Mouse (Mus musculus) mature B cell (primary cell): ENCODE results near the gene Gpcpd1.

Source experiments
- in situ Hi-C: fragments of 300-500 bp; cut with MboI; formaldehyde crosslinking; loops from 2 replicates; pipeline ENCODE4 v1.14.3; 2019

Gpcpd1 gene

DNA sequence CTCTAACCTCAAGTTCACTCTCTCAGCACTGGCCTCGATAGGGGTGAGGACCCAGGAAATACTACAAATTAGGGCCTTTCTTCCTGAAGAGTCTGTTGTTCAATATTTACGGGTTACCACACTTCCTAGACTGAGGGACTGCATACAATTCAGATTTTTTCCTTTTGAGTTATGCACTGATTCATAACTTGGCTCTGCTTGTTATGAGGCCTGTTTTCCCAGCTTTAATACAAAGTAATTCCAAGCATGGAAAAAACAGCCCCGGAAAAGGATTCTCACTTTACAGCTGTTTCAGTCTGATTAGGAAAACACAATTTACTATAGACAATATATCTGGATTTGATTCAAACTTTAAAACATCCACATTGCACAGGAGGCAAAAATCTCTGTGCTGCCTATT lies 1.5 kb downstream of the Gpcpd1 start:
- in situ Hi-C loops, result no loop called here

DNA sequence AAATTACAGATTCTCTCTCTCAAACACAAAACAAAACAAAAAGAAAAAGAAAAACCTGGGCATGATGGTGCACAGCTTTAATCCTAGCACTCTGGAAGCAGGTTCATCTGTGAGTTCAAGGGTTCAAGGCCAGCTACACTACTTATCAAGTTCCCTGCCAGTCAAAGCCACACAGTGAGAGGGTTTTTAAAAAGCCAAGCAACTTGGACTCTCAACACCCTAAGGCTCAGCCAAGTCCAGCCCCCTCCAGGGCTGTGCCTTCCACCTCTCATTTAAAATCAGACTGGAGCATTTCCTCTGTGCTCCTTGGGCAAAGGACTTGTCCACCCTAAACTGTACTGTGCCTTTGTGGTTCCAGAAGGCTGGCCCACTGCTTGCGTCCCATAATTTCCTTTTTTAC lies 3.3 kb downstream of the Gpcpd1 start:
- in situ Hi-C loops, result no loop called here

DNA sequence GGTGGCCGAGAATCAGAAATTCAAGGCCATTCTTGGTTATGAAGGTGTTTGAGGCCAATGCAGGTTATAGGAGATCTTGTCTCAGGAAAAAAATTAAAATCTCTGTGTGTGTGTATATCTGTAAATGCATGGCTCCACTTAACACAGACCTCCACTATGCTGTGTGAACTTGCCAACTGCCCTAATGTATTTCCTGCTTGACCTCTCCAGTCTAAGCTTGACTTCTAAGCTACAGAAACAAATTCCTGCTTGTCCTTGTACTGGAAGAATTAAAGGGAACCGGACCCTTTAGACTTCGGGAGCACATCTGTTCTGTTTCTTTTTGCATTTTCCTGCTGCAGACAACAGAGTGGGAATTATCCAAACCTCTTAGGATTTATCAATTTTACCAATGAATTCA lies 4.4 kb downstream of the Gpcpd1 start:
- in situ Hi-C loops, result no loop called here

DNA sequence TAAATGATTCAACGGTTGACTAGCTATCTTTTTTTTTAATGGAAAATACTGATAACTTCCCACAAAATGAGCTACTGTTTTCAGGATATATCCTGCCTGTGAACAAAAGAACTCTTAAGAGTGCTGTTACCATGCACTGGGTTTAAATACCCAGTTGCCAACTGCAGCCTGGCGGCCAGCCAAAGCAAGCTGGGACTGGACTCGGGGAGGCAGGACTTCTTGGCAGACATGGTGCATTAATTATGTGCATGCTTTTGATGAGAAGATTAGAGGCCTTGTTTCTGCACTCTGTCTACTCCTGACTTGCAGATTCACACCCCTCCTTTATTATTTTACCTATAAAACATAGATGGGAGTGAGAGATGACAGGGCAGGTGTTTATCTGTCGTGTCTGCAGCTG lies 5.3 kb downstream of the Gpcpd1 start:
- in situ Hi-C loops, result no loop called here

DNA sequence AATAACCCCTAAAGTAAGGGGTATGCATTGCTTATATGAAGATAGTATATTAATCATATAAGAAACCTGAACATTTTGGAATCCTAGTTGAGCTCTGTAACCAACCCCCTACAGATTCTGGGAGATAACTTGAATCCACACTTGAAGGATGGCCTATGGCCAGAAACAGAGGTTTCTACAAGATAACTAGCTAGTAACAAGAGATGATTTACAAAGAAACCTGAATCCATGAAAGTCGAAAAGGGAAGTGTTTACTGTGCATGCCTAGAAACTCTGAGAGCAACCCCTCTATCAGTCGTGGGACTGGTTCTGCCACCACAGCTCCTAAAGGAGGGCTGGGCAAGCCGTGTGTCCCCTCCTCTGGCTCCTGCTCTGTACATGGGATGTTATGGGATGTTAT lies 7.8 kb downstream of the Gpcpd1 start:
- in situ Hi-C loops, result no loop called here

DNA sequence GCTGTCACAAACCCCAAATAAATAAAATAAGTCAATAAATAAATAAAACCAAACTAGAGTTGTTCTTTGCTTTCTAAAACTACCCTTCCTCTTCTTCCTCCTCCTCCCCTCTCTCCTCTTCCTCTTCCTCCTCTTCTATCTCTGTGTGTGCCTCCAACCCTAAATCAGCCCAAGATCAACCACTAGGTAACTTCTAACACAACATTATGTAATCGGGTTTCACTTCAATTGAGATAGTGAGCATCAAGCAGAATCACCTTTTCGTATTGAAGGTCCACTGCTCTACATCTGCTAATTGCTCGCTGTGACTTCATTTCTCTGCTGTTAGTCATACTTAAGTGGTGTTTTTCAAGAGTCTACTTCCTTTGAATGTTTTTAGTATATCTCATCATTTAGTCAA lies 8.8 kb downstream of the Gpcpd1 start:
- in situ Hi-C loops, result no loop called here

DNA sequence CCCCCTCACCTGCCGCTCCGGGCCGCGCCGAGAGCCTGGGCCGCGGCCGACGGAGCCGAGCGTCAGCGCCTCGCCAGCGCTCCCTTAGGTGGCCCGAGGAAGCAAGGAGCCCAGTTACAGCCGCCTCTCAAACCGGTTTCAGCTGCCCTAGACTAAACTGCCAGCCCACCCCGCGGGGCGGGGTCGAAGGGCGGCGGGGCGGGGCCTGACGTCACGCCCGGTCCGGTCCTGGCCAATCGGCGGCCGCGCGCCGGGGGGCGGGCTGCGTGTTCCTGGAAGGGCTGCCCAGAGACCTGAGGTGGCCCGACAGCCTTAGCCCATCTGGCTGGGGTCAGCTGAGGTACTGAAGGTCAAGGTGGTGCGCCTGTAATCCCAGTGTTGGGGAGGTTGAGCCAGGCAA lies 9.5 kb downstream of the Gpcpd1 start:
- in situ Hi-C loops, result no loop called here

DNA sequence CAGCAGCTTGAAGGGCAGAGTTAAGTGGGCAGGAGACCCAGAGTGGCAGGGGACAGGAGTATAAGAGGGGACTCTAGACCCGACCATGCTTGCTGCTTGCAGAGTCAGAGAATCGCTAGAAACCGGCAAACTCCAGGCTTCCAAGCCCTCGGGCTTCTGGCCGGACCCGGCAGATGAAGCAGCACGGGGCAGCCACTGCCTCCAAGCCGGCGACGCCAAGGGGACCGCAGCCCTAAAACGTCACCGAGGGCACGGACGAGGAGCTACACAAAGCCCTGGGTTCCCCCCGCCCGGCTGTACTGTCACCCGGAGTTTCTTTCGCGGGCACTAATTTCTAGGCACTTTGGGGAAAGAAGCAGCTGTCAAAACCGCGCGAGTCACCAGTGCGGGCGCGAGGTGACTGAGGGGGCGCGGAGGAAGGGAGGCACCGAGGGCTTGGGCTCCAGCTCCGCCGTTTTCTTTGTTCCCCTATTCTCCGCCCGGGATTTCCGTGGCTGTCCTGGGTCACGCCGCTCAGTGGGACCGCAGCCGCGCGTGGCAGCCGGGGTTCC lies 10.0 kb downstream of the Gpcpd1 start:
- in situ Hi-C loops, result no loop called here

DNA sequence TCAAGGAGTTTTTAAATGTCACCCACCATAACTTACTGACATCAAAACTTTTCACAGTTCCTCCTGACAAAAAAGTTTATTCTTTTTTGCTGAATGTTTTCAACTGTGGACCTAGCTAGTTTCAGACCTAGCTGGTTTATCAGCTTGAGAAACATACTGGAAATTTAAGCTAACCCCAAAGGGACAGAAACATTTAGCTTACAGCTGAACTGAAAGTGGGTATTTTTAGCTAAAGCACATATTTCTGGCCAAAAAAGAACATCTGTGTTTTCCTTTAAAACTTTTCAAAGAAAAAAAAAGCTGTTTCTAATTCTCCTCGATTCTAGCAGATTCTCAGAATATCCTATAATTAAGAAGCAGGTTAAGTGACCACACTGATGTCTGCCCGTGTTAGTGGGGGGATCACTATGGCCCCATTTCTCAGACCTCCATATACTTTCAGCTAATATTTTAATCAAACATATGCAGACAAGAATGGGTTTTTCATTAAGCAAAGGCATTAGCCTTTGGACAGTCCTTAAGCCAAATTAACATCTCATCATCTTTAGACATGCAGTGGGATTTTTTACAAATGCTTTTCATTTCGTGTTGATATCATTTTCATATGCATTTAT lies 10.9 kb downstream of the Gpcpd1 start:
- in situ Hi-C loops, result no loop called here

DNA sequence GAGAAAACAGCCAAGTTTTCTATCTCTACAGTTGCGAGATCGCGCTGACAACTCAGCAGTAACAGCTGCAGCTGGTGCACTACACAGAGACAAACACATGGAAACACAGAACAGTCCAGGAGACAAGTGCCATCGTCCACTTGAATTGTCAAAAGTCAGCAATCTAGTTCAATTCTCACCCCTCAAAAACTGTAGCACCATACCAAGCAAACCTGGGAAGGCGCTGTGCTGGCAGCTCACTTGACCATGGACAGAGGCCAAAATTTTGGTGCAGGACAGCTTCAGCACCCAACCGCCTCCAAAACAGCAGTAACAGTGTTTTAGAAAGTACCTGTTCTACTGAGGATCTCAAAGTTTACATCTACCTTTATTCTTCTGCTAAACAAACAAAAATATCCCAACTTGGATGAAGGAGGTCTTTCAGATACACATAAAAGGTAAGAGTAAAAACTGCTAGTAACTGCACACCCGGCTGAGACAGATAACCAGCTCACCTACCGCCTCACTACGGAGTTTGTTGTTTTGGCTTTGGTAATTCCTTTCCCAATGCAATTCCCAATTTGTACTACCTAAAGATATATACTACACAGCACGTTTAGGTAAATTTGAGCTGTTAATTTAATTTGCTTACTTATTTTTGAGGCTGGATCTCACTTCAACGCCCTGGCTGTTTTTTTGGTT lies 11.6 kb downstream of the Gpcpd1 start:
- in situ Hi-C loops, result no loop called here

DNA sequence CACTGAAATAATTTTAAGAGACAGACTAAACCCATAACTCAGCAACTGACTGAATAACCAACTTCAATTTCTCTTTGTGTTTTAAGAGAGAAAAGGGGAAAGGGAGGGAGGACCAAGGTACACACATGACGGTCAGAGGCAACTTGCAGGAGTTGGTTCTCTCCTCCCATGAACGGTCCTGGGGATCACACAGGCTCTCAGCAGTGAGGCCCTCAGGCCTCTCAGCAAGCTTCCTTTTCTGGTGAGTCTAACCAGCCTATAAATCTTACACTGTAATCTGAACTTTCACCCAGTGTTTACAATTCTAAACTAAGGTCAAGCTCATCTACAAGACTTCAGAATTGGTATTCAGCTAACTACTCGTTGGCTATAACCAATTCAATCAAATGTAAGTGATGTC lies 12.3 kb downstream of the Gpcpd1 start:
- in situ Hi-C loops, result no loop called here

DNA sequence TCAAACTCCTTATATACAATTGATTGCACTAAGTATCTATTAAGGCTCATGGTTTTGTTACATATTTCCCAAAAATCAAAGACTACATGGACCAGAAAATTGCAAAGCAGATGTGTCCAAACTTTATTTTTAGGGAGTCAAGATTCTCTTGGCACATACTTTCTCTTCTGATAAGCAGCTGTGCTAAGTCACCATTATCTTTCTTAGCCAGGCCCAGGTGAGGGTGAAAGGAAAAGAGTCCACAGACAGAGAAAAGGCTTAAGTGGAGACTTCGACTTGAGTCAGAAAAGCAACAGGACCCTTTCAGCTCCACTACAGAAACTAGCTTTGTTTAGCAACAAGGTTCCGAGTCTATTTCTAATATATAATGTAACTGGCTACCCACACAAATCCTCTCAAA lies 14.2 kb downstream of the Gpcpd1 start:
- in situ Hi-C loops, result loop anchor here (5.0 kb wide), 1 partner anchor 129 kb away; no protein-coding TSS in a partner anchor

DNA sequence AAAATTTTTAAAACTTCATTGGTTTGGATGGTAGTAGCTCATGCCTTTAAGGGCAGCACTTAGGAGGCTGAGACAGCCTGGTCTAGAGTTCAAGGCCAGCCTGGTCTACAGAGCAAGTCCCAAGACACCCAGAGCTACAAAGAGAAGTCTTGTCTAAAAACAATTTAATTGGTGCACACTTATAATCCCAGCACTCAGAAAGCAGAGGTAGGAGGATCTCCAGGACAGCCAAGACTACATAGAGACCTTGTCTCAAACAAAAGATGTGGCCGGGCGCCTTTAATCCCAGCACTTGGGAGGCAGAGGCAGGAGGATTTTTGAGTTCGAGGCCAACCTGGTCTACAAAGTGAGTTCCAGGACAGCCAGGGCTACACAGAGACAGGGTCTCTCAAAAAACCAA lies 14.9 kb downstream of the Gpcpd1 start:
- in situ Hi-C loops, result loop anchor here (5.0 kb wide), 1 partner anchor 130 kb away; no protein-coding TSS in a partner anchor

DNA sequence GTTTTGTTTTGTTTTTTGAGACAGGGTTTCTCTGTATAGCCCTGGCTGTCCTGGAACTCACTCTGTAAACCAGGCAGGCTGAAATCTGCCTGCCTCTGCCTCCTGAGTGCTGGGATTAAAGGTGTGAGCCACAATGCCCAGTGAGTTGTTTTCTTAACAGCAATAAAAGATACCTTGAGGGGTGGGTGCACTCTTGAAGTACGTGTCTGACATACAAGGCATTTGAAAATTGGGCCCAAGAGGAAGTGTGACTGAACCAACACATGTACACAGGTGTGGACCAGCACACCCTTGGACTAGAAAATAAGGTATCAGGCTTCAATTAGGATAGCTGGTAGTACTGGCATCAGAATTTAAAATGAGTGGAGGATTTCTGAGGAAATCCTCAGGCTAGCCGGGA lies 16.2 kb downstream of the Gpcpd1 start:
- in situ Hi-C loops, result loop anchor here (5.0 kb wide), 1 partner anchor 131 kb away; no protein-coding TSS in a partner anchor

DNA sequence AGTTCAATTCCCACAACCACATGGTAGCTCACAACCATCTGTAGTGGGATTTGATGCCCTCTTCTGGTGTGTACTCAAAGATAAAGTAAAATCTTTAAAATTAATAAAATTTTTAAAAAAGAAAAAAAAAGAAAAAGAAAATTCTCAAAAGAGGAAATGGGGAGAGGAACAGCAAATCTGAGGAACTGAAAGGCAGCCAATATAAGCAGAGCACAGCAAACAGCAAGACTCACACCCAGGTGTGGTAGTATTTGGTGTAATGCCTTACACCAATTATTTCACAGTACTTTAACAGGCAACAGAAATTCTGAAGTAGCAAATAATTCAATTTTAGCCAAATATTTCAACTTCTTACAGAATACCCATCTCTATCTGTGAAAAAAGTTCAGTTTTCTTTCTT lies 16.7 kb downstream of the Gpcpd1 start:
- in situ Hi-C loops, result loop anchor here (5.0 kb wide), 1 partner anchor 131 kb away; no protein-coding TSS in a partner anchor

DNA sequence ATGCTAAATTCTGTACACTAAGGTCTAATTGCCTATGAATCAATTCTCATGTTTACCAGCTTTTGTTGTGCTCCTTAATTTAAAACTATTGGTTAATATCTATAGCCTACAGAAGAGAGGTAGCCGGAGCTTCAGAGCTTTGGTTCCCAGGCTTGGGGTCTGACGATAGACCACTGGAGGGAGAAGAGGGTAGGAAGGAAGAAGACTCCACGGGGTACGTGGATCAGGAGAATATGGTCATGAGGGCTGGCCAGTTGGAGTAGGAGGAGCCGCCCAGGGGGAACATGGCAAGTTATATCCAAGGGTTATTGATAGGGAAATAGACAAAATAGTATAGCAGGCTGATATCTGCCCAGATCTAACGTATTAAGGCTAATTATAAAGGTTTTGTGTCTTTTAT lies 17.8 kb downstream of the Gpcpd1 start:
- in situ Hi-C loops, result loop anchor here (5.0 kb wide), 1 partner anchor 133 kb away; no protein-coding TSS in a partner anchor

DNA sequence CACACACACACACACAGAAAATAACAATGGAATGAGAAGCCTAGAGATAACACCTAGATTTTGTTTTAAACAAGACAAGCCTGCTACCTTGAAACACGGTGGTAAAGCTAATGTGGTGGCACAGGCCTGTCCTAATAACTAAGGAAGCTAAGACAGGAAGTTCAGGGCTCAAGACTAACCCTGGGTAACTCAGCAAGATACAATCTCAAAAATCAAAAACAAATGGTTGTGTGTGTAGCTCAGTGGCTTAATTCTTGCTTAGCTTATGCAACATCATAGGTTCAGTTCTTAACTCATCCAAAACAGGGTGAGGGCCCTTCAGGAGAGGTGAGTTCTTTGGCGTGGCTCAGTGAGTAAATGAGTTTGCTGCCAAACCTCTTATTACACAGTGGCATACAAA lies 20.1 kb downstream of the Gpcpd1 start:
- in situ Hi-C loops, result no loop called here

DNA sequence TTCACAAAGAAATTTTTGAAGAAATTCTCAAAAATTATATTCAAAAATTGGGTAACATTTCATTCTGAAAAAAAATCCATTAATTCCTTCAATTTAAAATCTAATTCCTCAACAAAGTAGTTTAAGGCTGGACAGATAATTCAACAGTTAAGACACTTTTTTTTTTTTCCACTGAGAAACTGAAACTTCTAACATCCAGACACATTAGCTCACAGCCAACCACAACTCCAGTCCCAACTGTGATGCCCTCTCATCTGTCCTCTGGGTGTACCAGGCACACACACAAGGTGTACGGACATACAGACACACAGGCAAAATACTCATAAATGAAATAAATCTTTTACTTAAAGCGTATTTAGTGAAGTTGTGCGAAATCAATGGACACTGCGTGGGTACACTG lies 25.7 kb downstream of the Gpcpd1 start:
- in situ Hi-C loops, result no loop called here

DNA sequence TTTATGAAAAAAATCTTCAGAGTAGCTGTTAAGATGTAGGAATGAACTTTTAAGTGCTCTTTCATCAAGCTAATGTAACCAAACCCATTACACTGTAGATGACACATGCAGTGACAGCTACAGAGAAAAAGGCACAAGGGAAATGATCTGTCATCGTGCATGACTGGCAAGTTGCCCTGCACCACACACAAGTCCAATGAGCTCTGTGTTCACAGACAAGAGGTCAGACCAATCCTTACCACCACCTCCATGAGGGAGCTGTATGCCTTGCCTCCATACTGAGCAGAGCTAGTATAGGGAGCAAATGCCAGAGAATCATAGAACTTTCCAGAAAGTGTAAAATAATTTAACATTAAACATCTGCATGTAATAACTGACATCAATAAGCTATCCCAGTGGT lies 59.7 kb downstream of the Gpcpd1 start:
- in situ Hi-C loops, result no loop called here

DNA sequence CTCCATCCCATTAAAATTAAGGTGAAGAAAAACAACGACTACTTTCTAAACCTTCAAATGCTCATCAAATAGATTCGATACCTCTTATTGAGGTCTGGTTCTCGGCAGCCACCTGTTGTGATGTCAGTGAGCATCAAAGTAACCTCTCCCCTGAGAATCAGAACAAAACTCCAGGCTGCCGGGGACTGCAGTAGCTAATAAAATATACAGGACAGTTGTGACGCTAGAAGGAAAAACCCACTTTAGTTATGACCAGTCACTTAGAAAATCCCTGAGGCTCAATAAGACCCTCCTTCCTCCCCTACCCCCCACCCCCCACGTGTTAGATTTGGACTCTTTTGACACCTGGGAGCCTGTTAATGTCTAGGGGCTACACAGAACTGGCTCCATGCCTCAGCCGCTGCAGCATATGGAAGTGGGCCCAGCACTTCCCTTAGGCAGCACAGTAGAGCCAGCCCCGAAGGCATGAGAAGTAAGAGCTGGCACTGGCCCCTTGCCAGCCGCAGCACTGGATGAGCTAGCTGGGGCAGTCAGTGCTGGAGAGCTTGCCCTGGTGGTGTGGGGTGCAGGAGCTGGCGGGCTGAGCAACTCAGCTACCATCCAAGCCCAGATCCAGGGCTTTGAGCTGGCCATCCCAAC lies 60.5 kb downstream of the Gpcpd1 start:
- in situ Hi-C loops, result no loop called here

DNA sequence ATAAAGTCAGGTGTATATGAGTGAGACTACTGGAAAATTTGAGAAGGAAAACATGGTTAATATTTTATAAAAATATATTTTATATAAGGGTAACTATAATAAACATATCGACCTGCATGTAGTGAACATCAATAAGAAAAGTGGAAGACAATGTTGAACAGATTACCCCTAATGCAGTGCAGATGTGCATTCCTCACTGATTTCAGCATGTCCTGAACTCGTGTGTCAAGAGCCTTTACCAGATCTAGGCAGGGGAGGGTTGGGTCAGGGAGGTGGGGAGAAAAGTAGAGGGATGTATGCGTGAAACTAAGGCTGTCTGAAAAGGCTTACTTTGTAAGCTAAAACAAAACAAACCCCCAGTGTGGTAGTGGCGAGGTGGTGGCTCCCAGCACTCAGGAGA lies 61.4 kb downstream of the Gpcpd1 start:
- in situ Hi-C loops, result no loop called here

DNA sequence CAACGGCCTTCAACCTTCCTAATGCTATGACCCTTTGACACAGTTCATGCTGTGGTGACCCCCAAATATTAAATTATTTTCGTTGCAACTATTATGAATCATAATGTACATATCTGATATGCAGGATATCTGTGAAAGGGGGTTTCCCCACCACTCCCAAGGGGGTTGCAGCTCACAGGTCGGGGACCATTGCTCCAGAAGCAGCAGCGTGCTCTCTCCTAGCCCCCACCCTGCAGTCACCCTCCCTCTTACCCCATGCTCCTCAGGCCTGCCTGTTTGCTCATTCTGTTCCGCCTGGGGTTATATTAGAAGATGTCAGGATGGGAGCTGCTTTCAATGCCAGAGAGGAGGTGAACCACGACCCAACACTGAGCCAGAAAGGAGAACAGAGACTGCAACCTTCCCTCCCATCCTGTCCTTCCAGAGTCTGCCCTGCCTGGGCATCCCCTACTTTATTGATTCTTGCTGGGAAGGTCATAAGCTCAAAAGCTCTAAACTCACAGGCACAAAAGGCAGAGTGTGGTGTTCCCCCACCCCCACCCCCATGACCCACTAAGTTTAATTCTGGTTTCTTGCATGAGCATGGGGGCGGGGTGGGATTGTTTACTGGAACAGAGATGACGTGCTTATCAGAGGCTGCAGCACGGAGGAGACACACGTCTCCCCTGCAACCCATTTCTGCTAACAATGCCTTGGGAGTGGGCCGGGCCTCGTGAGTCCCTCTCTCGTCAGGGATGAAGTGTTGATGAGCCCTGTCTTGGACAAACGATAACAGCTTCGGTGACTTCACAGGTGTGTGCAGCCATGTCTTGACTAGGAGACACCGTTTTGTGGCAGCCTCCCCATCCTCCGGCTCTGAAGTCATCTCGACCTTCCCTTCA lies 69.3 kb downstream of the Gpcpd1 start:
- in situ Hi-C loops, result no loop called here
